Mouse (Mus musculus) left cerebral cortex, adult 9 months (tissue): ENCODE measurements around the gene Tlr9.

Source experiments
- DNase-seq, 2 experiments: peaks; one replicate each; pipeline ENCODE4 v3.0.0; 2022; ENCODE audit warnings: low spot score in 2 of 2

The Tlr9 gene

DNA sequence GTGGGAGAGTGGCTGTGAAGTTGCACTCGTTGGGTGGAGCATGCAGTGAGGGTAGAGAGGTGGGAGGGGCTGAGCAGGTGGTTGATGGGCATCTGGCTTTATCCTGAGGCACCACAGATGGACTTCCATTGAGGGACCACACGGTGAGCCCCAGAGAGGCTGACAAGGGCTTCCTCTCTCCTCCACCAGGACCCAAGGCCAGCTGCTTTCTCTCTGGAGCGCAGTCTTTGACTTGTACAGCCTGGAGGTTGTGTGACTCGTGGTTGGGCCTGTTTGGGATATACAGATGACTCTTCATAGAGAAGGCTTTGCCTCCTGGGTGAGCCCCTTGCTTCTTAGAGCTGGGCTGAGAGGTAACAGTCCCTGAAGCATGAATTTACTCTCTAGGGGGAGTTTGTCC, 46.0 kb downstream of the Tlr9 start:
- DNase-seq, result no peak

DNA sequence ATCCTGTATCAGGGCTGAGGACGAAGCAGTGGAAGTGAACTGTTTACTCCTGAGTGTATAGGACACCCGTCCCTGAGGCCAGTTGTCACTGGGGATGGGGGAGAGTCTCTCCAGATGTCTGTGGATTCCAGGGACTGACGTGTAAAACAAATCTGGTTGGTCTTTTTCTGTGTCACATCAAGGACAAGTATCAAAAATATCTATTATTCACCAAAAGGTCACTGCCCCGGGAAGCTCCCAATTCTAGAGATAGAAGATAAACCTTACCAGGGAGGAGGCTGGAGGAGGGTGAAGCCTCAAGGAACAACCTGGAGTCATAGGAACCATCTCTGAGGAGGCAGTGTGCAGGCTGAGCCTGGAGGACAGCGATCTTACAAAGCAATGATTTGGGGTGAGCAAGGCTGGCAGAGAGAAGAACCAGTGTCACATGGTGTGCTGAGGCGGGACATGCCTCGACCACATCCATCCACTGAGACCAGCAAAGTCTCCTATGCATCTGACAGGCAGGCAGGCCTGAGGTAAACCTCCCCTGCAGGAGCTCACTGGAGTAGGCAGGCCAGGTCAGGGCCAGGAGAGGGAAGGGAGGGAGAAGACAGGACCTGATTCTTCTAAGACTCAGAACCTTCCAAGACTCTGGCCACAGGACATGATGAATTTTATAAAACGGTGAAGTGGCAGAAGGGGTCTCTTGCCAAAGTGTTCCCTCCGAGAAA, 46.8 kb downstream of the Tlr9 start:
- DNase-seq, result no peak

- DNase-seq, result no peak
These were observed 47.5 kb downstream of the Tlr9 start for GRCm38 (mm10) chr9:106269879-106270278.

DNA sequence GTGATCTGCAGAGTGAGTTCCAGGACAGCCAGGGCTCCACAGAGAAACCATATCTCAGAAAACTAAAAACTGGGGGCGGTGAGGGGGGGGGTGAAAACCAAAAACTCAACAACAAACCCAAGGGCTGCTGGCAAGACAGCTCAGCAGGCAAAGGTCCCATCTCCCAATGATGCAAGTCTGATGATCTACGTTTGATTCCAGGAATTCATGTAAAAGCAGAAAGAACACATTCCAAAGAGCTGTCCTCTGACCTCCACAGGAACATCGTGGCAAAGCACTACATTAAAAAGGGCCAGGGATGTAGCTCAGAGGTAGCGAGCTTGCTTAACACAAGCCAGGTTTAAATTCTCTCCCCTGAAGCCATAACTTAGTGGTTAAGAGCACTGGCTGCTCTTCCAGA, 48.3 kb downstream of the Tlr9 start:
- no peak for DNase-seq

DNA sequence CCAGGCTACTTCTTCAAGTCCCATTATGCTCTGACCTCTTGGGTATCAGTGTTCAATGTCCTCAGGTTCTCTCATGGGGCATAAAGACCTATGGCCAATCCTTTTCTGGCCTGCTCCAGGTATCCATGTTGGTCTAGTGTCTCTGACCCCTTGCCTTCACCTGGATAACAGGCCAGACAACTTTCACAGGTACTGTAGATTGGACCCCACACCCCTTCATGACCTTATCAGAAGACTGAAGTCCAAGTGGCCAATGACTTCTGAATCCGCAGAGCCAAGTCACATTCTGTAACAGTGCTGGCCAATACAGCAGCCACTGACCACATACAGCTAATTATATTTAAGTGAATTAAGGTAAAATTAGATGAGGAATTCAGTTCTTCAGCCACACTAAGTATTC, 49.9 kb downstream of the Tlr9 start:
- DNase-seq, result no peak

DNA sequence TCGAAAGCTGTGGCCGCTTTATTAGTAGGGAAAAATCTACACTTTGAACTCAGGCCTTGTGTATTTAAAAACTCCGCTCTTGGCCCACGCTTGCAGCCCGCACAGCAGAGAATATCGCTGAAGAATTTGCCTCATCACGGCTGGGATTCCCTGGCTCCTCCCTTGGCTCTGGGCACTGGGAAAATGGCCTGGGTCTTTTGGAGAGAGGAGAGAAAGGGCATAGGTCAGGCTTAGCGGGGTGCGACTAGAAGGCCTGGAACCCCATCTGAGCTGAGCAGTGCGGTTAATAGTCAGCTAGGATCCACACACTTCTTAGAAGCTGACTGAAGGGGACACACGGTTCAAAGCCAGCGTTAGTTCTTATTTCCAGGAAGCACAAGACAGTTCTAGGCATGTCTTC, 50.9 kb downstream of the Tlr9 start:
- DNase-seq, result no peak

GRCm38 (mm10) chr9:106273791-106274190, 51.4 kb downstream of the Tlr9 start:
- DNase-seq, result no peak

DNA sequence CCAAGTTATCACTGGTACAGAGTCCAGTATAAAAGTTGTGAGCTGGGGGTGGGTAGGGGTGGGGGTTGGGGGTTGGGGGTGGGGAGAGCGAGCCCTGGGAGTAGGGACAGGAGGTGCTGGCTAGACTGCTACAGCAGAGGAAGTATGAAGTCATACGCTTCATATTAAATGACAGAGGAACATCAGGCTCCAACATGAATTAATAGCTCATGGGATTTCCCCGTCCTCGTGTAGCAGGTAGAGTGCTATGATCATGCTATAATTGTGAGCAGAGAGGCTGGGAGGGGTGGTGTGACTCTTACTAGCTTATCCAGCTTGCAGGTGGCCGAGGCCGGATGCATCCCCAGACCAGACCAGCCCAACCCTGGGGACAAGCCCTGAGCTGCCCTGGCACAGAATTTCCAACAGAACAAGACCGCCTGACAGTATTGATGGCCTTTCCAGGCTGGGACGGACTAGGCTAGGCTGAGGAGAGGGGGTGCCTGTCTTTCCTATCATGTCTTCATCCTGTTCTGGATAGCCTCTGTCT, 52.3 kb downstream of the Tlr9 start:
- DNase-seq, result no peak

GRCm38 (mm10) chr9:106275806-106276205, 53.4 kb downstream of the Tlr9 start:
- DNase-seq, result no peak
